23 mouse cellular contexts compared by ENCODE assay signal in the genomic region with DNA sequence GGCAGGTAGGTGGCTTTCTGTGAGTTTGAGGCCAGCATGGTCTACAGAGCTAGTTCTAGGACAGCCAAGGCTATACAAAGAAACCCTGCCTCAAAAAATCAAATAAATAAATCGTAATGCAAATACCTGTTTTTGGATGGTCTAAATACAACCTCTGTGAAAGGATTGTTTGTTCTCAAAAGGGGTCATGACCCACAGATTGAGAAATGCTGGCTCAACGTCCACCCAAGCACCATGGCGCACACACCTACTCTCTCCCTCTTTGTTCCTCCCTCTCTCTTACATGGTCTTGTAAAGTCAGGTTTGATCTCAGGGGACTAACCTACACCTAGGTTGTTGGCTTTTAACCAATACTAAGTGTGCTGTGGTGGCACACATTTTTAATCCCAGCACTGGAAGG.
"Had no signal": no experiment of that assay in that cellular context is flagged by ENCODE, and none has a peak within 500 bp of the region (broad histone marks: within the 10 kb centered on the region; RNA-seq: fewer than 3 reads in every experiment).

No protein-coding gene starts in this region.

- H3K27me3 ChIP-seq: hindbrain, embryonic 12.5 days; intestine, embryonic 15.5 days; limb, embryonic 12.5 days had no signal

- H3K4me1 ChIP-seq: hindbrain, embryonic 10.5 days; hindbrain, embryonic 12.5 days; intestine, embryonic 15.5 days; limb, embryonic 10.5 days; limb, embryonic 12.5 days had no signal

- H3K9me3 ChIP-seq: hindbrain, embryonic 10.5 days; hindbrain, embryonic 12.5 days; intestine, embryonic 15.5 days; limb, embryonic 10.5 days; limb, embryonic 12.5 days had no signal

- DNase-seq: forebrain, postnatal 0 days; gastrocnemius, postnatal 14 days; gastrocnemius, postnatal 36 days; heart, adult 2 months; heart, postnatal 10 days; heart, postnatal 4 days; kidney, adult 18-20 months; kidney, adult 8-10 months; kidney, postnatal 10 days; kidney, postnatal 25 days; kidney, postnatal 4 days had no signal

- H3K4me3 ChIP-seq: heart, adult 2 months; hindbrain, embryonic 10.5 days; hindbrain, embryonic 12.5 days; intestine, embryonic 15.5 days; layer of hippocampus, adult 2 months; left cerebral cortex, adult 2 months; limb, embryonic 10.5 days; limb, embryonic 12.5 days had no signal

- H3K4me2 ChIP-seq: heart, embryonic 11.5 days; hindbrain, embryonic 12.5 days; hindbrain, embryonic 14.5 days; intestine, embryonic 15.5 days; limb, embryonic 12.5 days had no signal

- H3K9ac ChIP-seq: forebrain, postnatal 0 days; hindbrain, embryonic 12.5 days; hindbrain, embryonic 14.5 days; intestine, embryonic 15.5 days; limb, embryonic 12.5 days had no signal

- ATAC-seq: forebrain, postnatal 0 days; hindbrain, embryonic 16.5 days; inflammation-experienced regulatory T-cells, adult 6 months; intestine, embryonic 15.5 days; intestine, postnatal 0 days had no signal

- H3K27ac ChIP-seq: heart, adult 2 months; hindbrain, embryonic 10.5 days; hindbrain, embryonic 12.5 days; hindbrain, embryonic 14.5 days; intestine, embryonic 15.5 days; layer of hippocampus, adult 2 months; left cerebral cortex, adult 2 months; limb, embryonic 10.5 days; limb, embryonic 12.5 days had no signal
